Mouse (Mus musculus) heart, adult 2 months (tissue): ENCODE measurements around the gene Tmem30a. TPM values are rescaled to one million over a fixed set of nuclear protein-coding genes. Genes with fewer than 3 reads are reported as not detected.
A peak's percentile ranks its signal among the peaks of the same experiment; 100 is the strongest.

Experiments used
- DNase-seq, 2 experiments: peaks; one replicate each; pipeline ENCODE4 v3.0.0; 2021
- H3K27ac ChIP-seq: fragments of 200-600 bp; 2 replicates; pipeline ENCODE4 v1.8.1; 2022
- H3K27me3 ChIP-seq: fragments of 200-500 bp; 2 replicates; pipeline ENCODE4 v1.6.1; 2012; ENCODE audit warnings: mild to moderate bottlenecking, low read length, inconsistent platforms, mixed read lengths; ENCODE audit not compliant: control insufficient read depth, insufficient read depth
- H3K36me3 ChIP-seq: fragments of 200-500 bp; 2 replicates; pipeline ENCODE4 v1.6.1; 2012; ENCODE audit warnings: low read length, inconsistent platforms; ENCODE audit not compliant: control insufficient read depth, insufficient read depth
- H3K4me1 ChIP-seq: fragments of 200-500 bp; 2 replicates; pipeline ENCODE4 v1.6.1; 2011; ENCODE audit warnings: low read length; ENCODE audit not compliant: control insufficient read depth, insufficient read depth
- H3K4me3 ChIP-seq: fragments of 200-600 bp; 2 replicates; pipeline ENCODE4 v1.8.1; 2022
- H3K79me2 ChIP-seq: fragments of 200-500 bp; replicated peaks from 2 replicates; pipeline ENCODE4 v1.6.1; 2012; ENCODE audit warnings: mild to moderate bottlenecking, inconsistent platforms, low read length, moderate library complexity, mixed read lengths; ENCODE audit not compliant: control insufficient read depth, insufficient read depth
- H3K9ac ChIP-seq: fragments of 200-500 bp; 2 replicates; pipeline ENCODE4 v1.6.1; 2012; ENCODE audit warnings: low read depth, mild to moderate bottlenecking, control low read depth, inconsistent platforms, low read length, mixed read lengths
- CTCF ChIP-seq: fragments of 200-600 bp; IDR thresholded peaks from 2 replicates; pipeline ENCODE4 v1.8.1; 2022; ENCODE audit warnings: antibody characterized with exemption, mild to moderate bottlenecking, moderate library complexity
- EP300 ChIP-seq: fragments of 200-500 bp; IDR thresholded peaks from 2 replicates; pipeline ENCODE4 v1.6.1; 2011; ENCODE audit warnings: low read depth, low read length, control low read depth; ENCODE audit not compliant: insufficient read depth
- POLR2A ChIP-seq: fragments of 200-500 bp; IDR thresholded peaks from 2 replicates; pipeline ENCODE4 v1.6.1; 2011; ENCODE audit warnings: mild to moderate bottlenecking, low read depth, low read length, control low read depth; ENCODE audit not compliant: insufficient read depth
- WGBS: fragments of 180-500 bp; shearing (Covaris S2); methylation state at CpG from one replicate; pipeline ENCODE4 v1.1.7; 2018; 5-methylcytosine and 5-hydroxymethylcytosine counted together
- intact Hi-C: fragments of 180-260 bp; cut with DNase I; formaldehyde crosslinking; loops from one replicate; pipeline ENCODE4 v1.15.1; 2025
- polyA plus RNA-seq: library from polyadenylated mRNA; depleted of rRNA; stranded (reverse); fragments of >200 nt; gene quantifications from 2 replicates; pipeline ENCODE4 v1.2.3, GENCODE M21; 2012; rRNA removed
- total RNA-seq, 2 experiments: library from RNA; stranded (reverse); gene quantifications; 2 replicates each; pipeline ENCODE4 v1.2.3; 2021

The Tmem30a gene
- total and polyA plus RNA-seq, 3 experiments: 23.6 to 65.5 (median 56.0) TPM

GRCm38 (mm10) chr9:79735608-79736007, 57.7 kb downstream of the Tmem30a start:
- no peak overlapping the region for H3K27ac ChIP-seq
- no peaks in the 10 kb centered on the region for H3K4me1 ChIP-seq
- TF ChIP-seq POLR2A (no peak), CTCF (no peak), EP300 (no peak)
- no peaks in the 10 kb centered on the region for H3K79me2 ChIP-seq
- H3K9ac ChIP-seq: no peak overlapping the region
- no peak for DNase-seq
- no peaks in the 10 kb centered on the region for H3K27me3 ChIP-seq
- no peaks in the 10 kb centered on the region for H3K36me3 ChIP-seq
- no peak overlapping the region for H3K4me3 ChIP-seq
- 84% methylated on average over 6 of the region's 6 CpGs for WGBS
- intact Hi-C loops: no loop called here

GRCm38 (mm10) chr9:79730301-79730700, 63.0 kb downstream of the Tmem30a start:
- Histone ChIP-seq H3K79me2 (no peaks in the 10 kb centered on the region), H3K27me3 (no peaks in the 10 kb centered on the region), H3K4me1 (no peaks in the 10 kb centered on the region), H3K9ac (no peak overlapping the region), H3K36me3 (no peaks in the 10 kb centered on the region), H3K4me3 (no peak overlapping the region), H3K27ac (no peak overlapping the region)
- intact Hi-C loops: no loop called here
- no peak for DNase-seq
- TF ChIP-seq POLR2A: no peak
- no peak for TF ChIP-seq CTCF
- TF ChIP-seq EP300: no peak
- 64% methylated on average over 5 of the region's 5 CpGs for WGBS

GRCm38 (mm10) chr9:79723090-79723489, 70.2 kb downstream of the Tmem30a start:
- Histone ChIP-seq H3K27me3 (peaks cover 5% of the 10 kb centered on the region; the same call in 1 of the 2 replicates), H3K79me2 (no peaks in the 10 kb centered on the region), H3K27ac (no peak overlapping the region), H3K4me1 (no peaks in the 10 kb centered on the region; the same call in 1 of the 2 replicates), H3K36me3 (no peaks in the 10 kb centered on the region), H3K4me3 (no peak overlapping the region), H3K9ac (no peak overlapping the region)
- intact Hi-C loops: loop anchor here (2.0 to 5.0 kb wide), 3 partner anchors 614 to 936 kb away; no protein-coding TSS in a partner anchor
- TF ChIP-seq CTCF (peak; percentile 89), POLR2A (no peak)
- 35% methylated on average over 5 of the region's 5 CpGs for WGBS
- DNase-seq: no peak

- H3K4me3 ChIP-seq: no peak overlapping the region
- peak in 1 of 2 experiments; percentile 10 for DNase-seq
- no peak overlapping the region for H3K27ac ChIP-seq
- H3K27me3 ChIP-seq: peaks cover 5% of the 10 kb centered on the region; the same call in 1 of the 2 replicates
- H3K4me1 ChIP-seq: no peaks in the 10 kb centered on the region; the same call in 1 of the 2 replicates
- H3K79me2 ChIP-seq: no peaks in the 10 kb centered on the region
- 13% methylated on average over 9 of the region's 9 CpGs for WGBS
- no peak overlapping the region for H3K9ac ChIP-seq
- no peaks in the 10 kb centered on the region for H3K36me3 ChIP-seq
- intact Hi-C loops: loop anchor here (2.0 to 5.0 kb wide), 2 partner anchors 934 to 946 kb away; no protein-coding TSS in a partner anchor
- no peak for TF ChIP-seq POLR2A
- peak; percentile 74 for TF ChIP-seq CTCF
These were observed 72.3 kb downstream of the Tmem30a start for GRCm38 (mm10) chr9:79721056-79721455.

GRCm38 (mm10) chr9:79720143-79720542, 73.2 kb downstream of the Tmem30a start:
- Histone ChIP-seq H3K9ac (no peak overlapping the region), H3K36me3 (no peaks in the 10 kb centered on the region), H3K27me3 (peaks cover 5% of the 10 kb centered on the region; the same call in 1 of the 2 replicates), H3K27ac (no peak overlapping the region), H3K79me2 (no peaks in the 10 kb centered on the region), H3K4me1 (no peaks in the 10 kb centered on the region; the same call in 1 of the 2 replicates), H3K4me3 (no peak overlapping the region)
- 57% methylated on average over 9 of the region's 9 CpGs for WGBS
- TF ChIP-seq EP300 (no peak), CTCF (no peak), POLR2A (no peak)
- intact Hi-C loops: loop anchor here (2.0 to 5.0 kb wide), 2 partner anchors 933 to 945 kb away; no protein-coding TSS in a partner anchor
- DNase-seq: no peak

- H3K27ac ChIP-seq: no peak overlapping the region
These were observed 73.9 kb downstream of the Tmem30a start for GRCm38 (mm10) chr9:79719451-79719850.

More at GRCm38 (mm10) chr9:79719451-79719850, 73.9 kb downstream of the Tmem30a start:
- TF ChIP-seq CTCF: no peak
- no peak for TF ChIP-seq EP300
- TF ChIP-seq POLR2A: no peak
- Histone ChIP-seq H3K36me3 (no peaks in the 10 kb centered on the region), H3K27me3 (peaks cover 5% of the 10 kb centered on the region; the same call in 1 of the 2 replicates), H3K79me2 (no peaks in the 10 kb centered on the region), H3K9ac (no peak overlapping the region), H3K4me3 (peak overlapping the region; percentile 20; the same call in 1 of the 2 replicates), H3K4me1 (no peaks in the 10 kb centered on the region; the same call in 1 of the 2 replicates)
- peak; percentile 40 to 43 for DNase-seq
- intact Hi-C loops: loop anchor here (5.0 to 10.0 kb wide), 3 partner anchors 352 to 1072 kb away; no protein-coding TSS in a partner anchor
- 4% methylated on average over 28 of the region's 28 CpGs for WGBS

Other genes with a start within 250 kb of the Tmem30a start
- gene Col12a1, start 74.7 kb downstream of the Tmem30a start, total RNA-seq: under 1 TPM; 0.70 to 0.96 TPM
- 1.1 and 2.2 TPM in 2 replicates for gene Col12a1, start 74.7 kb downstream of the Tmem30a start, polyA plus RNA-seq
- 1,000 to 10,000 TPM in 1 of 2 experiments, 100 to 1,000 TPM in 1; 911 to 1,089 TPM for gene Cox7a2, start 33.6 kb downstream of the Tmem30a start, total RNA-seq
- gene Cox7a2, start 33.6 kb downstream of the Tmem30a start, polyA plus RNA-seq: 582 and 1,119 TPM in 2 replicates
- gene Filip1, start 219.3 kb upstream of the Tmem30a start, total RNA-seq: 100 to 1,000 TPM in 1 of 2 experiments, 10 to 100 TPM in 1; 91.1 to 126 TPM
- gene Filip1, start 219.3 kb upstream of the Tmem30a start, polyA plus RNA-seq: 18.8 and 31.3 TPM in 2 replicates